Mouse (Mus musculus): ENCODE data around the gene Acot9. TPM values are rescaled to one million over a fixed set of nuclear protein-coding genes. Genes with fewer than 3 reads are reported as not detected.

The Acot9 gene
- total RNA-seq (2021), result 10 to 100 TPM; 19.2 to 20.0 TPM

DNA sequence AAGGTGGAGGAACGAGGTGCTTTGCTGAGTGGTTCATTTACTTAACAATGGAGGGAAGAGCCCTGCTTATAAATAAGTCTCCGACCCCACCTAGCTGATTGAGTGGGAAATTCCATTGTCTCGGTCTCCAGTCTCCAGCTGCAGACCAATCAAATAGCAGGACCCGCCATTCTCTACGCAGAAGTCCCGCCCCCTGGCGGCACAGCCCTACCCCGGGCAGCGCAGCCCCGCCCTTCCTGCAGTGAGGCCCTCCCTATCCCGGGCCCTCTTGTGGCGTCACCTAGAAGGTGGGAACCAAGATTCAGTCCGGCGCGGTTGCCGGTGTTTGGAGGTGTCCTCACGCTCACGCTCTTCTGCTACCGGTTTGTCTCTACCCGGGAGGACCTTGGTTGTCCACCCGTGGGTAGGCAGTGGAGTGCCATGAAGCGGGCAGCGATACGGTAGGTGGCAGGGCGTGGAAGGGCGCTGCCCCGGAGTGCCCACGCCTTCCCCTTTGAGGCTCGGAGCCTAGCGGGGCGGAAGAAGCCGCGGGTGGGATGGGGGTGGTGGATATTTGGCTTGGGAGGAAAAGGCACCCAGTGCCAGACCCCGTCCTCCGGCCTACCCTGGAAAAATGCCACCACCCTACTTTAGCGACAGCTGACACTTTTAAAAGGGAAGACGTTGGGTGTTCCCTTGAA is at the start of gene Acot9:
Acot9 (plus strand) TSS at position 209 of the 680 bp plus-strand sequence.
- DNase-seq (ENCODE audit: extremely low spot score in 1 of 2, low spot score in 1 of 2), result peak; percentile 63 to 71

DNA sequence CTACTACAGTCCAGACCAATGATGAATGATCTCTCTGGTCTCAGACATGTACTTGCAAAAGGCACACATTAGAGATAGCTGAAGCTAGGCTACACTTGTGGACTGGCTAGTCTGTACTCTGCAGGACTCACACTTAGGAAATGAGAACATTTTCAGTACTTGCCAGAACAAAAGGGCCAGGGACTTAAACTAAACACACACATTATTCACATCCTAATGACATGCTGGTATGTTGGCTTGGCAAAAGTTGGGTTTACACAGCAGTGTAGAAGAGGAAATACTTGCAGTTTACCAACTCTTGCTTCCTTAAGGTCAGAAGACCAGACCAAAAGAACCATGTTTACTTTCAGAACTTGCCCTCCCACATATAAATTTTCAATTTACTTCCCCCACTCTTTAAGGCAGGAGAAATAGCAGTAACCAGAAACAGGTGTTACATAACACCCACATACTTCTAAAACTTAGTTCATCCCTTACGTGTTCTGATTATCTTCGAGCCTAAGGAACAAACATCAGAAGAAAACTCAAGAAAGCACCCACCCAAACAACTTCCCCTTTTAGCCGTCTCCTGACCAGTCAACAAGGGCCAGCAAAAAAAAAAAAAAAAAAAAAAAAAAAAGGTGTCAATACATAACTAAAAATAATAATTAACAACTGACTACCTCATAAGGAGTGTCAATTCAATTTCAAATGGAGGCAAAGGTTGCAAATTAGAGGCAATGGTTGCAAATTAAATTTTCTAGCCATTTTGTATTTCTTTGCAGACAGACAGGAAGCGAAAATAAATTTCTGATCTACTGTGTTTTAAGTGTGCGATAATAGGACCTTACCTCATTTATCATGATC is 47.7 kb upstream of the Acot9 start:
- DNase-seq (ENCODE audit: extremely low spot score in 1 of 2, low spot score in 1 of 2), result no peak

DNA sequence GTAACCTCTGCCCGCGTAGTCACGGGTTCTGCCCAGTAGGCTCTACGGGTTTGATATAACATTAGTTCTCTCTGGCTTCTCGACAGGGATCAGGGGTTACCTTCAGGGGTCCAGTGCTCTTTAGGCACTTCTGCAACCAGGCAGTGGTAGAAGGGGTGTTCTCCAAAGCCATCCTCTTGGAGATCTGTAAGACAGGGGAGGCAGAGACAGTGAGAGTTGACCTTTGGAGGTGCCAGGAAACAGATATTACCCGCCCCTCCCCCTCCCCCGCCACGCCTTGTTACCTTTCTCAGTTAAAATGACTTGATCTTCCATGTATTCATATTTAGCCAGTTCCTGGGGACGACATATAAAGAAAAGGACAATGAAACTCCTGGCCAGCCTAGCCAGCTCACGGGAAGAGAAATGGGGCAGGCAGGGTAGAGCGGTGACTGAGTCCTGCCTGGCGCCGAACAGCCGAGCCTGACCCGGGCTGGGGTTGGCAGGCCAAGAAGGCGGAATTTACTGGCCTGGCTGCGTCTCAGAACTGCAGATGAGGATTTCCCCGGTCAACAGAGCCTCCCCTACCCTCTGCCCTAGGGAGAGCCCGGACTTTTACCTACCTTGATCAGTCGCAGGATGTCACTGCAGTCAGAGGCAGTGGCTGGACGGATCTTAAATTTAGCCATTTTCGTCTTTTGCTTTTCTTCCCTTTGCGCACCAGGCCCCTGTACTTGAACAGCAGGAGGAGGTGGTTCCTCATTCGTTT is 46.6 kb upstream of the Acot9 start:
- no peak for DNase-seq (ENCODE audit: extremely low spot score in 1 of 2, low spot score in 1 of 2)

DNA sequence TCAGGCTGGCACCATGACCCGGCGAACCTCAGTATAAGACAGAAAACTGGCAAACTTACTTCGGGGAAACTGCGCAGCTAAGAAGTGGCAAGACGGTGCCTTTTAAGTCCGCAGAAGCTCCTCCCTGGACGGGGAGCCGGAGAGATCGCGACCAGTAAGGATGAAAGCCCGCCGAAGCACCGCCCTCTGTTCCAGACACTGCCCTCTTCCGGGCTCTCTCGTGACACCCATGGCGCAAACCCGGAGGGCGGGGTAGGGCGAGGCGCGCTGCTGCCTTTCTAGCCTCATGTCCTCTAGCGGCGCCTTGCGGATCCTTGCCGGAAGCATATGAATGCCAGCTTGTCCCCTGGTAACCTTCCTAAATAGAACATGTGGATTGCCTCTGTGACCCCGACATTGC is 46.0 kb upstream of the Acot9 start, which contains the start of gene Sat1:
Sat1 (minus strand) TSS at position 179 of the 400 bp plus-strand sequence.
- peak; percentile 41 to 65 for DNase-seq (ENCODE audit: extremely low spot score in 1 of 2, low spot score in 1 of 2)

DNA sequence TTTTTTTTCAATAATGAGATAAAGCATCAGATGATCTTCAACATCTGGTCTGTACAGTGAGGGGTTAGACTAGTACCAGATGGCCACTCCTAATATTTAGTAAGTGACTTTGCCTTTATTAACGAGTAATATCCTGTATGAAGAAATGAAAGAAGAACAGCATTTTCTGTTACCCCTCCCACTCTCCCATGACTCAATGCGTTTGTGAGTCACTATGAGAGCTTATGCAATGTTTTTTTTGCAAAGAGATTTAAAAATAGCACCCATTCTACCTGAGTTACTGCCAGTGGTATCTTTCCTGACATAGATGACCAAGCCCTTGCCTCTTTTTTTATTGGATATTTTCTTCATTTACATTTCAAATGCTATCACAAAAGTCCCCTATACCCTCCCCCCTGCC is 44.0 kb upstream of the Acot9 start:
- DNase-seq (ENCODE audit: extremely low spot score in 1 of 2, low spot score in 1 of 2), result no peak

DNA sequence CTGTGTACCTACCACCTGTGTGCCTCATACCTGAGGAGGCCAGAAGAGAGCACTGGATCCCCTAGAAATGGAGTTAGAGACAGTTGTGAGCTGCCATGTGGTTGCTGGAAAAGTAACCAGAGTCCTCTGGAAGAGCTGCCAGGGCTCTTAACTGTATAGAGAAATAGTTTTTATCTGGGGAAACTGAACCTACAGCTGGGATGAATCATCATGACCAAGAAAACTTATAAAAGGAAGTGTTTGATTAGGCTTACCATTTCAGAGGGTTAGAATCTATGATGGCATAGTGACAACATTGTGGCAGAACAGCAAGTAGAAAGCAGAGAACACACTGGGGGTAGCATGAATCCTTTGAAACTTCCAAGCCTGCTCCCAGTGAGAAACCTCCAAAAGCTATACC is 5.4 kb upstream of the Acot9 start:
- DNase-seq (ENCODE audit: extremely low spot score in 1 of 2, low spot score in 1 of 2), result no peak

DNA sequence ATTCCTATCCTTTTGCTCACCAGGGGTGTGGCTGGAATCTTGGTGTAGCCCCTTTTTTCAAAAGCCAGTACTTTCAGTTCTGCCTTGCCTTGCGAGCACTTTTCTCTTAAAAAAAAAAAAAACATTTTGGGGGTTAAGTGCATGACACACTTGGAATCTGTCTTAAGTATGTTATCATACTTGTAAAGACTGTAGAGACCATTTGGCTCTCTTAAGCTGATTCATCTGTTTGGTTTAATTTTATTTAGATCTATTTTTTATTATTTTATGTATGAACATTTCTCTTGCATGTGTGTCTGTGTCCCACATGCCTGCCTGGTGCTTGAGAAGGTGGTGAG is 641 bp downstream of the Acot9 start:
- no peak for DNase-seq (ENCODE audit: extremely low spot score in 1 of 2, low spot score in 1 of 2)

DNA sequence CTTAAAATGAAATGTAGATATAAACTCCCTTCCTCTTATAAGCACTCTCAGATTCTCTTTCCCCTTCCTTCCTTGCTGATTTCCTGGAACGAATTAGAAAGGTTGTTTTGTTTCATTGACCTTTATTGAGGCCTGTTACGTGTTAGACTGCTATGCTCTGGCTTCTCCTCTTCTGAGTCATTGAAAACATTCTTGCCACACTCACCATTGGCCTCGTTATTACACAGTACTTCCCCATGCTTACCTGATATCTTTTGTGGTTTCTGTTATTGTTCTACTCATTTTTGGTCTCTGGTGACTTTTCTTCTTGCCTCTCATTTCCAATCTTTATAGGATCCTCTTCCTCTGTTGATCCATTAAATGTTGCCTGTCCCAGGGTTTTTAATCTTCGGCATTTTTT is 16.2 kb downstream of the Acot9 start:
- DNase-seq (ENCODE audit: extremely low spot score in 1 of 2, low spot score in 1 of 2), result no peak

DNA sequence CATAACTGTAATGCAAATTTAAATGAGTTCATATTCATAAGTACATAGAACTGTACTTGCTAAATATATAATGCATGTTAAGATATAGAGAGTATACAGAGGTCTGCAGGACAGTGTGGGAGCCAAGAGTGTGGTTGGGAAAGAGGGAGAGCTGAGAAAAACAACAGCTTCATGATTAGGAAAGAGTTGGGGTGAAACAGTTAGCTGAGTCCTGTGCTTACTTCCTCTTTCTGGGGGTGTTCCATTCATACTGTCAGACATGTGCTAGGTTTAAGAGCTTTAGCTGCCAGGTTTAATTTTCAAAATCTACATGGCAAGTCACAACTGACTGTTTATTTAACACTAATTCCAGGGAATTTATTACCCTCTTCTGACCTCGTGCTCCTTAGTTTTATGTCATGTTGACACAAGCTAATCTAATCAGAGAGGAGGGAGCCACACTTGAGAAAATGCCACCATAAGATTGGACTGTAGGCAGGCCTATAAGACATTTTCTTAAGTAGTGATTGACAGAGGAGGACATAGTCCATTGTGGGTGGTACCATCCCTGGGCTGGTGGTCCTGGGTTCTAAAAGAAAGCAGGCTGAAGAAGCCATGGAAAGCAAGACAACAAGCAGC is 18.3 kb downstream of the Acot9 start:
- DNase-seq (ENCODE audit: extremely low spot score in 1 of 2, low spot score in 1 of 2), result no peak

DNA sequence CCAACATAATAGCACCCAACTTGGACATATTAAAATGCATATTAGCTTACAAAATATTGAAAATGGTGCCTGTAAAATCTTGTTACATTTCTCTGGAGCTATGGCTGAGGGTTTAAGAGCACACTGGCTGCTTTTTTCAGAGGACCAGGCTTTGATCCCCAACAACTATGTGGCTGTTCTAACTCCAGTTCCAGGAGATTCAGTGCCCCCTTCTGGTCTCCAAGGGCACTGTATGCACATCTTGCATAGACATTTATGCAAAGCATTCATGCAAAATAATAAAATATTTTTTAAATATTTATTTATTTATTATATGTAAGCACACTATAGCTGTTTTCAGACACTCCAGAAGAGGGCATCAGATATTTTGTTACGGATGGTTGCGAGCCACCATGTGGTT is 44.1 kb downstream of the Acot9 start:
- no peak for DNase-seq (ENCODE audit: extremely low spot score in 1 of 2, low spot score in 1 of 2)

DNA sequence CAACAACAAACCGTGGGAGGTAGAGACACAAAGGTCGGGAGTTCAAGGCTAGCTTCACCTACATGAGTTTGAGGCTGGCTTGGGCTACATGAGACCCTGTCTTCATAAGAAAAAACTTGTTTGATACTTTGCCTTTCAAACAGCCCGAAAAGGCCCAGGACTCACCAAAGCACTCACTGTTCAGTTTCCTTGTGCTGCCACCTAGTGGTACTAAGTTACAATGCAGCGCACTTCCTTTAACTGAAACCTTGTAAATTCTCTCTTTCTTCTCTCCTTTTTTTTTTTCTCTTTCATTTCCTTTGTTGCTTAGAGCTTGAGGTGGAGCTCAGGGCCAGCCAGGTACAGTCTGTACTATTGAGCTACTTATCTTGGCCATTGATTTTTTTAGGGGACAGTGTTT is 55.8 kb downstream of the Acot9 start:
- no peak for DNase-seq (ENCODE audit: extremely low spot score in 1 of 2, low spot score in 1 of 2)

DNA sequence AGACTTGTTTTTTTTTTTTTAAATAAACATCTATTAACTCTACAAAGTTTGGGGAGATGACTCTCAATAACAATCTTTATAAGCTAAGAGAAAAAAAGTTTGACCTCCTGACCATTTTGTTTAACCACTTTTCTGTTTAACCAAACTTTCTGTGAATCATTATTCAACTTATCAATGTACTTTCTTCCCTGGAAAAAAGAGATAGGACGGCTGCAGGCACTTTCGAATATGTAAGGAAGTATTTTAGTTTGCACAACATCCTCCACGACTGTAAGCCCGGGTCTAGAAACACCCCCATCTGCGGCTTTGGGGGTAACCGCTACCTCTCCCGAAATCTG is 75.3 kb downstream of the Acot9 start:
- DNase-seq (ENCODE audit: extremely low spot score in 1 of 2, low spot score in 1 of 2), result no peak

DNA sequence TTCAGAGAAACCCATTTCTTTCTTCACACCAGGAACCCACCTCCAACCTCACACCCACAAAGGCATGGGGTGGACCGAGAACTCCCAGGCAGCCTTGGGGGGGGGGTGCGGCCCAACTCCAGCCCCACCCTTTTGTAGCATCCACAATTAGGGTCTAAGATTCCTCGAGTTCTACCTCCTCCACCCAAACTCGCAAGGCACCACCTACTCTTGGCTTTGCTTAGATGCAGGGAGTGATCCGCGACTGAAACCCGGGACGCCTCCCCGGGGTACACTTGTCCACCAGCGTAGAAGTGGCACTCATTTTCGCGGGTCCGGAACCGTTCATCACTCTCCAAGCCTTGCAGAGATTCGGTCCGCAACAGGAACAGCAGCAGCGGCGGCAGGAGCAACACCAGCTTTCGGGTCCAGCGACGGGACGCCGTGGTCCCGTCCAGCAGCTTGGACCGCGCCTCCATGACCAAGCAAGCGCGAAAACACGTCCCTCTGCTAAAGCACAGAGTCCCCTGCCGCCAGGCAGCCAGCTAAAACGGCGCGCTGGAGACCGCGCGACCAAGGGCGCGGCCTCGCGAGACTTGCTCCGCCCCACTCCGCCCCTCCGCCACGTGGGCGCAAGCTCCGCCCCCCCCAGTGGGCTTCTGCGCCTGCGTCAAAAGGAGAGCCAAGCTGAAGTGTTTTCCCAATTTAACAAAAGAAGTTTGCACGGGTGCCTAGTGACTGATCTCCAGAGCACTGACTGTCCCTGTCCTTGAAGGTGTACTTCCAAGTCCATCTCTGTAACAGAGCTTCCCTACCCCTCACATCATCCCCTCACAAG is 75.9 kb downstream of the Acot9 start:
- DNase-seq (ENCODE audit: extremely low spot score in 1 of 2, low spot score in 1 of 2), result peak; percentile 52 to 64

DNA sequence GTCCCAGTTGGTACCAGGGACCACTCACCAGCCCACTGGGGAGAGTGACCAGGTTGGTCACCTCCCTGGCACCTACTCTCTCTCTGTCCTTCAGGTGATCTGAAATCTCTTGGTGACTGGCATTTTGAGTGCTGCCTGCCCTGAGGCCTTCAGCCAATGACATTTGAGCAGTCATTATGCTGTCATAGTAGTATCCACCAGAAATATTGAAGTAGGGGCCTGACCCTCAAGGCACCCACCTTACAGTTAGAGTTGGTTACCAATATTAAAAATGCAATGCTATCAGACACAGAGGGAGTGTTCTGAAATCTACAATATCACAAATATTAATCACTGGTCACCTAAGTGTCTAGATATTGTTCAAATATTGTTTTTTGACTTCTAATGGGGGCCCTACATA is 78.4 kb downstream of the Acot9 start, which contains the start of gene Prdx4:
Prdx4 (minus strand) TSS at position 101 of the 400 bp plus-strand sequence.
- no peak for DNase-seq (ENCODE audit: extremely low spot score in 1 of 2, low spot score in 1 of 2)

DNA sequence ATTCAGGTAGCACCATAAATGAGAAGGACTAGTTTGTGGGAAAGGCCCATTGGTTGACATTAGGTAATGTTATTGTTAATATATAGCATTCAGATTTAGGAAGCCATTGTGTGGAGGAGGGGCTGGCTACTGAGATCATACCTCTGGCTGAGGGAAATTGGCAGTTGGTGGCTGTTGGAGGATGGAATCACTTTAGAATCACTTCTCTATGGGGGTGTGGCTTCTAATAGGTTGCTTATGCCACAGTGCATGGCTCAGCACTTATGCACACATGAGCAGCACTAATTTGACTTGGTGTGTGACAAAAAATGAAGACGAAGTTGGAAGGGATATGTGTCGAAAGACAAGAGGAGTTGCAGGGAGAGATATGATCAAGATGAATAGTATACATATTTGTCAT is 84.0 kb downstream of the Acot9 start:
- DNase-seq (ENCODE audit: extremely low spot score in 1 of 2, low spot score in 1 of 2), result no peak

Other genes starting within 250 kb of the Acot9 start
- gene Magea5, start 199.3 kb upstream of the Acot9 start, total RNA-seq (2021), result not detected
- not detected for gene Magea1, start 172.7 kb upstream of the Acot9 start, total RNA-seq (2021)
- not detected for gene Magea2, start 168.8 kb upstream of the Acot9 start, total RNA-seq (2021)
- gene Cldn34b2, start 134.0 kb upstream of the Acot9 start, total RNA-seq (2021), result not detected
- 10 to 100 TPM; 57.6 to 79.1 TPM for gene Sat1, start 46.0 kb upstream of the Acot9 start, total RNA-seq (2021)
- gene Prdx4, start 78.3 kb downstream of the Acot9 start, total RNA-seq (2021), result 10 to 100 TPM; 15.4 to 20.5 TPM

Data from layer of hippocampus, postnatal 25 days (tissue).